Comparison of ENCODE assay signal across 8 mouse cellular contexts in the genomic region with DNA sequence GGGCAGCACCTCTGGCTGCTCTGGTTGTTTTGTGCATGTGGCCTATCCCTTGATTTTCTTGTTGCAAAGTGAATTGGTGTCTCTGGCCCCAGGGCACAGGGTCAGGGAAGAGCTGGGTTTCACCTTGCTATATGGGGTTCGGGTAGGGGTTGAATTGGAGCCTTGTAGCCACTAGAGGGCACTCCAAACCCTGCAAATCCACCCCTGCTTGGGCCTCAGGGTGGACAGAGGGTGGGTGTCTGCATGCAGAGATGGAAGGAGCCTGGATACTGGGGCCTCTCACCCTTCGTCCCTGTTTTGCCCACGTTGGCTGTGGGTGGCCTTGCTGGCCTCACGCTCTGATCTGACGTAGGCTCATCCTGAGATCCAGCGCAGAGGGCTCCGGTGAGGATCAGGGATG. TPM values are rescaled to one million over a fixed set of nuclear protein-coding genes. Genes with fewer than 3 reads are reported as not detected.
DNase-seq lines count a peak whose midpoint lies in the region; ATAC-seq lines count a peak whose summit lies in the region.

No protein-coding gene starts in this region.

- H3K36me3 ChIP-seq in forebrain, embryonic 15.5 days: no peaks in the 10 kb centered on the region
- H3K36me3 ChIP-seq in hindbrain, embryonic 16.5 days (ENCODE audit: control insufficient read depth, insufficient read depth, low read length): no peaks in the 10 kb centered on the region

- peaks cover 12% of the 10 kb centered on the region for H3K4me1 ChIP-seq in forebrain, embryonic 15.5 days
- H3K4me1 ChIP-seq in hindbrain, embryonic 16.5 days (ENCODE audit: control insufficient read depth, insufficient read depth, low read depth, low read length): peaks cover 7% of the 10 kb centered on the region

- no peak overlapping the region for H3K4me3 ChIP-seq in forebrain, embryonic 15.5 days
- H3K4me3 ChIP-seq in hindbrain, embryonic 16.5 days (ENCODE audit: low read length): no peak overlapping the region

- no peak overlapping the region for H3K27ac ChIP-seq in forebrain, embryonic 15.5 days (replicated peaks)
- H3K27ac ChIP-seq in hindbrain, embryonic 16.5 days (ENCODE audit: low read depth, low read length): no peak overlapping the region

- no peak overlapping the region for H3K4me2 ChIP-seq in forebrain, embryonic 15.5 days (replicated peaks)
- no peak overlapping the region for H3K4me2 ChIP-seq in hindbrain, embryonic 16.5 days (ENCODE audit: low read length)

- no peaks in the 10 kb centered on the region for H3K27me3 ChIP-seq in forebrain, embryonic 15.5 days
- H3K27me3 ChIP-seq in hindbrain, embryonic 16.5 days (replicated peaks; ENCODE audit: control insufficient read depth, insufficient read depth, low read length): no peaks in the 10 kb centered on the region; the same call in 1 of the 2 replicates

- DNase-seq in adrenal gland, adult 18-20 months (ENCODE audit: low spot score in 2 of 2): peak; percentile 41 to 47
- DNase-seq in adrenal gland, adult 8-10 months: no peak
- DNase-seq in cerebellum, adult 11-12 months: peak; percentile 52
- peak; percentile 69 to 70 for DNase-seq in left cerebral cortex, postnatal 14 days (ENCODE audit: low spot score in 2 of 2)
- peak; percentile 22 for DNase-seq in spleen, adult 12 weeks (ENCODE audit: low spot score)

- H3K9ac ChIP-seq in forebrain, embryonic 15.5 days (replicated peaks): no peak overlapping the region
- peak overlapping the region; percentile 54 for H3K9ac ChIP-seq in hindbrain, embryonic 16.5 days (ENCODE audit: low read depth, low read length)

- intact Hi-C loops in left cerebral cortex, postnatal 14 days (cut with DNase I): loop anchor here (5.0 kb wide), 1 partner anchor 389 kb away; no protein-coding TSS in a partner anchor

- 31% methylated on average over 7 of the region's 7 CpGs for WGBS in forebrain, embryonic 15.5 days
- 28% methylated on average over 7 of the region's 7 CpGs for WGBS in hindbrain, embryonic 16.5 days

- H3K9me3 ChIP-seq in forebrain, embryonic 15.5 days: no peaks in the 10 kb centered on the region
- no peaks in the 10 kb centered on the region for H3K9me3 ChIP-seq in hindbrain, embryonic 16.5 days (ENCODE audit: control insufficient read depth, low read length)

- ATAC-seq in forebrain, embryonic 15.5 days (replicated peaks): peak; percentile 75
- ATAC-seq in hindbrain, embryonic 16.5 days: peak; percentile 70; the same call in 1 of the 2 replicates
- peak; percentile 46; the same call in 1 of the 2 replicates for ATAC-seq in megakaryocyte-erythroid progenitor cell, adult 5-6 weeks (replicated peaks; ENCODE audit: low FRiP score, low TSS enrichment, poor library complexity, severe bottlenecking)

RNA-seq across cellular contexts. Expression of gene Rpn1, which starts 28.9 kb away (rescaled TPM):
- total RNA-seq in adrenal gland, adult 18-20 months (2021): 100 to 1,000 TPM; 222 to 247 TPM
- 100 to 1,000 TPM; 275 to 361 (median 317) TPM for total RNA-seq in adrenal gland, adult 8-10 months (2022)
- polyA plus RNA-seq in forebrain, embryonic 15.5 days (2015; fragmentation: Nextera tagmentation; extraction: Ambion mirVana): 246 and 262 TPM in 2 replicates
- 325 and 351 TPM in 2 replicates for polyA plus RNA-seq in hindbrain, embryonic 16.5 days (2015; fragmentation: Nextera tagmentation; extraction: Ambion mirVana)
- total RNA-seq in left cerebral cortex, postnatal 14 days (2021): 100 to 1,000 TPM; 166 to 168 TPM
- total RNA-seq in megakaryocyte-erythroid progenitor cell, adult 5-6 weeks (2014; fragmentation: Nextera tagmentation): 123 and 137 TPM in 2 replicates
- 183 and 205 TPM in 2 replicates for total RNA-seq in megakaryocyte-erythroid progenitor cell, adult 5-6 weeks (2017)
